Mouse (Mus musculus): Measurements from ENCODE around the gene Rab3gap2. TPM values are rescaled to one million over a fixed set of nuclear protein-coding genes. Genes with fewer than 3 reads are reported as not detected.

The Rab3gap2 gene
- polyA plus RNA-seq, 1 experiment from 2014 or later: 21.2 TPM

DNA sequence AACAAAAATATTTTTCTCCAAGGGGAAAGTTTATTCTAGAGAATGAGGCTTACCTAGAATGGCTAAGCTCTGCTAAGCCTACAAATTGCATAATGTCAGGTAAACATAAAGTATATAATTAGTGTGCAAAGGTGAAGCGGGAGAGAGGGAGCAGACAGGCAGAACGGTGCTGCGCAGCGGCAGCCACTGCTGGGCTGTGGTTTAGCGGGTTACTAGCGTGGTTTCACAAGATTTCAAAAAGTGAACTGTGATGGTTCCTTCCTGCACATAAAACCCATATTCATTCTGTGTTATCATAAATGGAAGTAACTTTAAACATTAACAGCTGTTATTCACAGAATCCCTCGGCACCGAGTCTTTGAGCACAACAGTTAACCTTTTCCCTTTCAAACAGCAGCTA, 11.8 kb upstream of the Rab3gap2 start:
- no peak for ATAC-seq (replicated peaks; ENCODE audit: insufficient number of reproducible peaks, low FRiP score, low TSS enrichment, low read depth)

DNA sequence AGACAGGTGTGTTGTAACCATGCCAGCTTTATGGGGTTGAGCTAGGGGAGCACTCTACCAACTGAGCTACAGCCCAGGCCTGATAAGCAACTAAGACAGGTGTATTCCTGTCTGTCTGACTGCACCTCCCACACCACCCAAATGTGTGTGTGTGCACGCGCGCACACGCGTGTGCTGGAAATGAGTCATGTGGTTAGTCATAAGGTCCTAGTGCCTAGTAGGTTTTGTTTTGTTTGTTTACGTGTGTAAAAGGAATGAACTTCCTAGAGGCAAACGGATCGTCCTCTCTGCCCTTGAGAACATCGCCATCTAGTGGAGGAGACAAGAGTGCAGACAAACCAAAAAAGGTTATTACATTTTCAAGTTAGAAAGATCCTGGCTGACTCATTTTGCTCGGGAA, 10.4 kb upstream of the Rab3gap2 start:
- no peak overlapping the region for H3K9ac ChIP-seq (replicated peaks; ENCODE audit: low read length)
- no peaks in the 10 kb centered on the region for H3K36me3 ChIP-seq (replicated peaks; ENCODE audit: control insufficient read depth, insufficient read depth, low read depth, low read length)
- no peaks in the 10 kb centered on the region for H3K9me3 ChIP-seq (replicated peaks; ENCODE audit: control insufficient read depth, low read length)
- no peaks in the 10 kb centered on the region for H3K4me1 ChIP-seq (ENCODE audit: control insufficient read depth, insufficient read depth, low read length)
- no peak overlapping the region for H3K27ac ChIP-seq (replicated peaks; ENCODE audit: low read depth, low read length)
- H3K27me3 ChIP-seq (ENCODE audit: control insufficient read depth, insufficient read depth, low read length): no peaks in the 10 kb centered on the region
- WGBS: 12% methylated on average over 10 of the region's 10 CpGs
- no peak overlapping the region for H3K4me2 ChIP-seq (ENCODE audit: low read depth, low read length)
- DNase-seq (ENCODE audit: low spot score) (peak; percentile 85), ATAC-seq (replicated peaks; ENCODE audit: insufficient number of reproducible peaks, low FRiP score, low TSS enrichment, low read depth) (no peak)
- no peak overlapping the region for H3K4me3 ChIP-seq (ENCODE audit: low read depth, low read length)

More for the DNA sequence above, 11.8 kb upstream of the Rab3gap2 start:
- H3K36me3 ChIP-seq (replicated peaks; ENCODE audit: control insufficient read depth, insufficient read depth, low read depth, low read length): no peaks in the 10 kb centered on the region
- no peak overlapping the region for H3K27ac ChIP-seq (replicated peaks; ENCODE audit: low read depth, low read length)
- no peak for DNase-seq (ENCODE audit: low spot score)
- no peaks in the 10 kb centered on the region for H3K9me3 ChIP-seq (replicated peaks; ENCODE audit: control insufficient read depth, low read length)
- H3K9ac ChIP-seq (replicated peaks; ENCODE audit: low read length): no peak overlapping the region
- H3K27me3 ChIP-seq (ENCODE audit: control insufficient read depth, insufficient read depth, low read length): no peaks in the 10 kb centered on the region
- H3K4me1 ChIP-seq (ENCODE audit: control insufficient read depth, insufficient read depth, low read length): no peaks in the 10 kb centered on the region
- H3K4me3 ChIP-seq (ENCODE audit: low read depth, low read length): no peak overlapping the region
- H3K4me2 ChIP-seq (ENCODE audit: low read depth, low read length): no peak overlapping the region
- 71% methylated on average over 8 of the region's 8 CpGs for WGBS

DNA sequence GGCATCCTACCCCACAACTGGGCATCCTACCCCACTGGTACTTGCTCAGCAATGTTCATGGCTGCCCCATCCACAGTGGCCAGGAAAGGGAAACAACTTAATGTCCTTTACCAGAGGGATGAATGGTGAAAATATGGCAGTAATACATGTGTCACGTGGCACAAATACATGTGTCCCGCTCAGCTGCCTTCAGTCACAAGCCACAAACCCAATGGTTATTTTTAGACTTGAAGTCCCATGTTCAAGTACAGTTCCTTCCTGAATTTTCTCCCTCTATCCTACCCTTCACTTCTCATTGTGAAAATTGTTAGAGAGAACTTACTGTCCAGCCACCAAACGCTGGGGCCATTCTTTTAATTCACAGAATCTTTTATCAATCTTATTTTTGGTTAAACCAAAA, 7.6 kb upstream of the Rab3gap2 start:
- no peak for DNase-seq (ENCODE audit: low spot score)
- WGBS: 79% methylated on average over 3 of the region's 3 CpGs

GRCm38 (mm10) chr1:185200571-185201395, 3.1 kb upstream of the Rab3gap2 start:
- Histone ChIP-seq H3K4me2 (ENCODE audit: low read depth, low read length) (no peak overlapping the region), H3K27me3 (ENCODE audit: control insufficient read depth, insufficient read depth, low read length) (no peaks in the 10 kb centered on the region), H3K4me1 (ENCODE audit: control insufficient read depth, insufficient read depth, low read length) (no peaks in the 10 kb centered on the region), H3K4me3 (ENCODE audit: low read depth, low read length) (no peak overlapping the region), H3K9ac (replicated peaks; ENCODE audit: low read length) (peak overlapping the region; percentile 22), H3K36me3 (replicated peaks; ENCODE audit: control insufficient read depth, insufficient read depth, low read depth, low read length) (no peaks in the 10 kb centered on the region), H3K27ac (replicated peaks; ENCODE audit: low read depth, low read length) (no peak overlapping the region), H3K9me3 (replicated peaks; ENCODE audit: control insufficient read depth, low read length) (no peaks in the 10 kb centered on the region; the same call in 1 of the 2 replicates)
- 51% methylated on average over 22 of the region's 22 CpGs for WGBS
- peak; percentile 21 for DNase-seq (ENCODE audit: low spot score)
- ATAC-seq (replicated peaks; ENCODE audit: insufficient number of reproducible peaks, low FRiP score, low TSS enrichment, low read depth): no peak

More for the DNA sequence above, 7.6 kb upstream of the Rab3gap2 start:
- Histone ChIP-seq H3K4me3 (ENCODE audit: low read depth, low read length) (no peak overlapping the region), H3K27ac (replicated peaks; ENCODE audit: low read depth, low read length) (no peak overlapping the region), H3K9me3 (replicated peaks; ENCODE audit: control insufficient read depth, low read length) (no peaks in the 10 kb centered on the region; the same call in 1 of the 2 replicates), H3K27me3 (ENCODE audit: control insufficient read depth, insufficient read depth, low read length) (no peaks in the 10 kb centered on the region), H3K36me3 (replicated peaks; ENCODE audit: control insufficient read depth, insufficient read depth, low read depth, low read length) (no peaks in the 10 kb centered on the region), H3K4me1 (ENCODE audit: control insufficient read depth, insufficient read depth, low read length) (no peaks in the 10 kb centered on the region), H3K4me2 (ENCODE audit: low read depth, low read length) (no peak overlapping the region), H3K9ac (replicated peaks; ENCODE audit: low read length) (no peak overlapping the region)
- ATAC-seq (replicated peaks; ENCODE audit: insufficient number of reproducible peaks, low FRiP score, low TSS enrichment, low read depth): no peak

- H3K27me3 ChIP-seq (ENCODE audit: control insufficient read depth, insufficient read depth, low read length): no peaks in the 10 kb centered on the region
- WGBS: 73% methylated on average over 2 of the region's 2 CpGs
- no peak overlapping the region for H3K4me3 ChIP-seq (ENCODE audit: low read depth, low read length)
- DNase-seq (ENCODE audit: low spot score): no peak
- H3K9ac ChIP-seq (replicated peaks; ENCODE audit: low read length): no peak overlapping the region
- H3K4me2 ChIP-seq (ENCODE audit: low read depth, low read length): no peak overlapping the region
- no peaks in the 10 kb centered on the region for H3K36me3 ChIP-seq (replicated peaks; ENCODE audit: control insufficient read depth, insufficient read depth, low read depth, low read length)
- ATAC-seq (replicated peaks; ENCODE audit: insufficient number of reproducible peaks, low FRiP score, low TSS enrichment, low read depth): no peak
- no peaks in the 10 kb centered on the region for H3K4me1 ChIP-seq (ENCODE audit: control insufficient read depth, insufficient read depth, low read length)
- H3K9me3 ChIP-seq (replicated peaks; ENCODE audit: control insufficient read depth, low read length): no peaks in the 10 kb centered on the region; the same call in 1 of the 2 replicates
- no peak overlapping the region for H3K27ac ChIP-seq (replicated peaks; ENCODE audit: low read depth, low read length)
These were observed 1.9 kb upstream of the Rab3gap2 start for GRCm38 (mm10) chr1:185201994-185202393.

DNA sequence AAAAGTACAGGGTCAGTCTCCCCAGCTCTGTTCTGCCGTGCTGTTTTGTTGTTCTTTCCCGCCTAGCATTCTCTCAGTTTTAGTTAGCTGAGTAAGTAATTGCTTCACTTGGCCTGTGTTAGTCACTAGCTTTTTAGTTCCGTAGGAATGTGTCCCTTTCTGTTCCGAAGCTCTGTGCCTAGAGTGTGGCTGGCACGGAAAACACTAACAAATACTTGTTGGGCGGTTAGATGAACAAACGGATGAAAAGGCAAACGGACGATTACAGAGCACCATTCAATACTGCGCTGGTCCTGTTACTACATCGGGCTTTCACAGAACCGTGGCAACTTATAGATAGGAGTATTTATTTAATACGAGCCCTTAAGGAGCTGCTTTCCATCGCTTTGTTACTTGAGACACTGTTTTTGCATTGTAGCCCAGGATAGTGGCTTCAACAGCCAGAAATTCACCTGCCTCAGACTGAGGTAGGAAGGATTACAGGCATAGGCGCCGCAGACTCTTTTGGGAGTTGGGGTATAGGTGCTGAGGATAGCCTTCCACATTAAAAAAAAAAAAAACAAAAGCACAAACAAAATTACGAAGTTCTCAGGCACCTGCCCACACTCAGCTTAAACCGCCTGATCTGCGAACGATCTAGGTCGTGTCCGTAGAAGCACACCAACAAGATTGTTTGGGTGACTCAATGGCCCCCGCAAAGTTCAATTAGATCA, 565 bp upstream of the Rab3gap2 start:
- DNase-seq (ENCODE audit: low spot score) (peak; percentile 29), ATAC-seq (replicated peaks; ENCODE audit: insufficient number of reproducible peaks, low FRiP score, low TSS enrichment, low read depth) (no peak; the same call in 1 of the 2 replicates)
- H3K4me1 ChIP-seq (ENCODE audit: control insufficient read depth, insufficient read depth, low read length): no peaks in the 10 kb centered on the region
- WGBS: 6% methylated on average over 23 of the region's 23 CpGs
- H3K27me3 ChIP-seq (ENCODE audit: control insufficient read depth, insufficient read depth, low read length): no peaks in the 10 kb centered on the region
- H3K9me3 ChIP-seq (replicated peaks; ENCODE audit: control insufficient read depth, low read length): no peaks in the 10 kb centered on the region; the same call in 1 of the 2 replicates
- 0 out of 2 replicates have a peak overlapping the region, but pooled peaks have one; percentile 28 for H3K27ac ChIP-seq (replicated peaks; ENCODE audit: low read depth, low read length)
- H3K9ac ChIP-seq (replicated peaks; ENCODE audit: low read length): peak overlapping the region; percentile 75
- peak overlapping the region; percentile 76 for H3K4me2 ChIP-seq (ENCODE audit: low read depth, low read length)
- no peaks in the 10 kb centered on the region for H3K36me3 ChIP-seq (replicated peaks; ENCODE audit: control insufficient read depth, insufficient read depth, low read depth, low read length)
- H3K4me3 ChIP-seq (ENCODE audit: low read depth, low read length): peak overlapping the region; percentile 86

GRCm38 (mm10) chr1:185205090-185205489, 1.2 kb downstream of the Rab3gap2 start:
- H3K9ac ChIP-seq (replicated peaks; ENCODE audit: low read length): no peak overlapping the region
- no peak for ATAC-seq (replicated peaks; ENCODE audit: insufficient number of reproducible peaks, low FRiP score, low TSS enrichment, low read depth)
- H3K4me2 ChIP-seq (ENCODE audit: low read depth, low read length): no peak overlapping the region; the same call in 1 of the 2 replicates
- H3K4me1 ChIP-seq (ENCODE audit: control insufficient read depth, insufficient read depth, low read length): no peaks in the 10 kb centered on the region; the same call in 1 of the 2 replicates
- H3K27me3 ChIP-seq (ENCODE audit: control insufficient read depth, insufficient read depth, low read length): no peaks in the 10 kb centered on the region
- 85% methylated on average over 8 of the region's 8 CpGs for WGBS
- no peak overlapping the region for H3K4me3 ChIP-seq (ENCODE audit: low read depth, low read length)
- H3K36me3 ChIP-seq (replicated peaks; ENCODE audit: control insufficient read depth, insufficient read depth, low read depth, low read length): no peaks in the 10 kb centered on the region
- H3K27ac ChIP-seq (replicated peaks; ENCODE audit: low read depth, low read length): no peak overlapping the region
- H3K9me3 ChIP-seq (replicated peaks; ENCODE audit: control insufficient read depth, low read length): no peaks in the 10 kb centered on the region
- no peak for DNase-seq (ENCODE audit: low spot score)

All from embryonic facial prominence, embryonic 11.5 days (tissue).